Mouse (Mus musculus) stomach, postnatal 0 days (tissue): Measurements from ENCODE around the gene Gpsm2. TPM values are rescaled to one million over a fixed set of nuclear protein-coding genes. Genes with fewer than 3 reads are reported as not detected.

Source experiments
- ATAC-seq: fragments of 200-750 bp; cut with Nextera tagmentation; 2 replicates; pipeline ENCODE4 v1.8.0; 2017; ENCODE audit not compliant: low FRiP score, low TSS enrichment
- DNase-seq: peaks from one replicate; pipeline ENCODE4 v3.0.0-alpha.2; 2016; ENCODE audit warnings: low spot score
- H3K27ac ChIP-seq: fragments of 300-500 bp; sonication (generic); replicated peaks from 2 replicates; pipeline ENCODE4 v1.5.1; 2014; ENCODE audit warnings: mild to moderate bottlenecking, control low read depth
- H3K27me3 ChIP-seq: fragments of 300-500 bp; sonication (generic); 2 replicates; pipeline ENCODE4 v1.6.1; 2014; ENCODE audit warnings: low read length; ENCODE audit not compliant: control insufficient read depth, insufficient read depth
- H3K36me3 ChIP-seq: fragments of 300-500 bp; sonication (generic); 2 replicates; pipeline ENCODE4 v1.6.1; 2014; ENCODE audit warnings: low read length, mixed read lengths; ENCODE audit not compliant: control insufficient read depth, insufficient read depth
- H3K4me1 ChIP-seq: fragments of 300-500 bp; sonication (generic); replicated peaks from 2 replicates; pipeline ENCODE4 v1.6.1; 2014; ENCODE audit warnings: antibody characterized with exemption; ENCODE audit not compliant: control insufficient read depth, insufficient read depth
- H3K4me2 ChIP-seq: fragments of 300-500 bp; sonication (generic); replicated peaks from 2 replicates; pipeline ENCODE4 v1.6.1; 2014; ENCODE audit warnings: low read depth, mild to moderate bottlenecking, control low read depth, moderate library complexity
- H3K4me3 ChIP-seq: fragments of 300-500 bp; sonication (generic); 2 replicates; pipeline ENCODE4 v1.5.1; 2014; ENCODE audit warnings: low read depth, low read length, control low read depth
- H3K9ac ChIP-seq: fragments of 300-500 bp; sonication (generic); 2 replicates; pipeline ENCODE4 v1.6.1; 2014; ENCODE audit warnings: mild to moderate bottlenecking, low read length, control low read depth, mixed read lengths
- H3K9me3 ChIP-seq: fragments of 300-500 bp; sonication (generic); 2 replicates; pipeline ENCODE4 v1.6.1; 2016; ENCODE audit warnings: low read length; ENCODE audit not compliant: control insufficient read depth
- CTCF ChIP-seq: IDR thresholded peaks from 2 replicates; pipeline ENCODE4 v1.5.1; 2016; ENCODE audit warnings: antibody characterized with exemption, low read depth, mild to moderate bottlenecking, moderate library complexity
- EP300 ChIP-seq: optimal IDR thresholded peaks from 2 replicates; pipeline ENCODE3; 2016; ENCODE audit warnings: antibody characterized with exemption
- WGBS: fragments of 180-500 bp; shearing (Covaris S2); extraction: QIAGEN DNeasy Blood & Tissue Kit; methylation state at CpG from one replicate; pipeline ENCODE4 v1.1.7; 2014; 5-methylcytosine and 5-hydroxymethylcytosine counted together
- polyA plus RNA-seq: library from polyadenylated mRNA; unstranded; fragments of >200 nt; fragmentation: Nextera tagmentation; extraction: Ambion mirVana; gene quantifications from 2 replicates; pipeline ENCODE4 v1.2.1, GENCODE M21; 2015

Gene Gpsm2
- polyA plus RNA-seq, 1 experiment from 2014 or later = 31.1 TPM

DNA sequence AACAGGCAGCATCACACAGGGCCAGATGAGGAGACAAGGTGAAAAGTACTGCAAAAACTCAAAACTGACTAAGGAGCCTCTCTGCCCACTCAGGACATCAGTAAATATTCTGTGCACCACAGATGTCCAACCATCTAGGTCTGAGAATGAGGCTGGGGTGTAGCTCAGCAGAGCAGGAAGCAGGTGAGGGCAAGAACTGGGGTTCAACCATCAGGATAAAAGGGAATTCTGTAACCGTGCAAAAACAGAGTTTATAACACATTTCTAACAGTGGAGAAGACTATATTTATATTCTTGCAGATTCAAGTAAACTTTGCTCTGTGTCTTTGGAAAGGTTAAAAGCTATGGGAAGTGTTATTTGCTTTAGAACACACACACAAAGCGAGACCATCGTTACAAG, 2.3 kb downstream of the Gpsm2 start:
- Histone ChIP-seq H3K9me3 (no peaks in the 10 kb centered on the region), H3K36me3 (no peaks in the 10 kb centered on the region), H3K4me1 (no peaks in the 10 kb centered on the region), H3K4me2 (no peak overlapping the region), H3K4me3 (no peak overlapping the region), H3K27me3 (no peaks in the 10 kb centered on the region), H3K27ac (no peak overlapping the region; the same call in 1 of the 2 replicates), H3K9ac (no peak overlapping the region)
- 52% methylated on average over 3 of the region's 3 CpGs for WGBS
- no peak for ATAC-seq
- TF ChIP-seq CTCF (no peak), EP300 (no peak)
- DNase-seq = no peak

GRCm38 (mm10) chr3:108719357-108719756, 2.8 kb downstream of the Gpsm2 start:
- ATAC-seq = no peak
- WGBS = 51% methylated on average over 2 of the region's 2 CpGs

GRCm38 (mm10) chr3:108717896-108718502, 4.1 kb downstream of the Gpsm2 start:
- no peaks in the 10 kb centered on the region for H3K36me3 ChIP-seq
- H3K27me3 ChIP-seq = no peaks in the 10 kb centered on the region
- H3K27ac ChIP-seq = no peak overlapping the region; the same call in 1 of the 2 replicates
- ATAC-seq (no peak), DNase-seq (peak; percentile 19)
- H3K4me2 ChIP-seq = no peak overlapping the region
- no peak overlapping the region for H3K9ac ChIP-seq
- TF ChIP-seq EP300 (no peak), CTCF (no peak)
- WGBS = 64% methylated on average over 3 of the region's 3 CpGs
- no peak overlapping the region for H3K4me3 ChIP-seq
- H3K4me1 ChIP-seq = peaks cover 2% of the 10 kb centered on the region; the same call in 1 of the 2 replicates
- H3K9me3 ChIP-seq = no peaks in the 10 kb centered on the region

More at GRCm38 (mm10) chr3:108719357-108719756, 2.8 kb downstream of the Gpsm2 start:
- H3K27me3 ChIP-seq = no peaks in the 10 kb centered on the region
- no peak for DNase-seq
- no peaks in the 10 kb centered on the region for H3K9me3 ChIP-seq
- H3K4me2 ChIP-seq = no peak overlapping the region
- H3K9ac ChIP-seq = no peak overlapping the region
- H3K36me3 ChIP-seq = no peaks in the 10 kb centered on the region
- H3K4me1 ChIP-seq = no peaks in the 10 kb centered on the region
- TF ChIP-seq EP300 (no peak), CTCF (no peak)
- H3K27ac ChIP-seq = no peak overlapping the region; the same call in 1 of the 2 replicates
- no peak overlapping the region for H3K4me3 ChIP-seq

- peak; percentile 85 for ATAC-seq
- Histone ChIP-seq H3K27me3 (no peaks in the 10 kb centered on the region), H3K36me3 (no peaks in the 10 kb centered on the region), H3K9ac (no peak overlapping the region), H3K4me3 (no peak overlapping the region), H3K27ac (no peak overlapping the region), H3K4me1 (peaks cover 3% of the 10 kb centered on the region; the same call in 1 of the 2 replicates), H3K9me3 (no peaks in the 10 kb centered on the region), H3K4me2 (no peak overlapping the region)
- peak; percentile 74 for DNase-seq
- TF ChIP-seq EP300 (no peak), CTCF (no peak)
- 74% methylated on average over 4 of the region's 4 CpGs for WGBS
These were observed 7.3 kb downstream of the Gpsm2 start for GRCm38 (mm10) chr3:108714837-108715236.

GRCm38 (mm10) chr3:108713065-108713675, 8.9 kb downstream of the Gpsm2 start:
- no peak overlapping the region for H3K4me3 ChIP-seq
- H3K9me3 ChIP-seq = no peaks in the 10 kb centered on the region
- no peak overlapping the region for H3K9ac ChIP-seq
- no peaks in the 10 kb centered on the region for H3K36me3 ChIP-seq
- H3K4me1 ChIP-seq = peaks cover 3% of the 10 kb centered on the region; the same call in 1 of the 2 replicates
- peak overlapping the region; percentile 45; the same call in 1 of the 2 replicates for H3K27ac ChIP-seq
- ATAC-seq (no peak), DNase-seq (no peak)
- no peak for TF ChIP-seq CTCF
- no peaks in the 10 kb centered on the region for H3K27me3 ChIP-seq
- no peak overlapping the region for H3K4me2 ChIP-seq
- 43% methylated on average over 3 of the region's 3 CpGs for WGBS

GRCm38 (mm10) chr3:108711296-108711695, 10.8 kb downstream of the Gpsm2 start:
- DNase-seq (no peak), ATAC-seq (no peak)
- Histone ChIP-seq H3K4me3 (no peak overlapping the region), H3K27me3 (no peaks in the 10 kb centered on the region), H3K9me3 (no peaks in the 10 kb centered on the region), H3K9ac (no peak overlapping the region), H3K27ac (no peak overlapping the region), H3K4me2 (no peak overlapping the region), H3K4me1 (peaks cover 3% of the 10 kb centered on the region; the same call in 1 of the 2 replicates), H3K36me3 (no peaks in the 10 kb centered on the region)
- 83% methylated on average over 5 of the region's 5 CpGs for WGBS
- TF ChIP-seq EP300 = no peak
- TF ChIP-seq CTCF = no peak
